Mouse (Mus musculus): Measurements from ENCODE around the gene Mrgprh.

Gene Mrgprh

GRCm38 (mm10) chr17:12875734-12876133, at the start of gene Mrgprh:
Gene Mrgprh, plus strand, starts transcription at chr17:12876034.
- no peak for DNase-seq (ENCODE audit: low spot score)

DNA sequence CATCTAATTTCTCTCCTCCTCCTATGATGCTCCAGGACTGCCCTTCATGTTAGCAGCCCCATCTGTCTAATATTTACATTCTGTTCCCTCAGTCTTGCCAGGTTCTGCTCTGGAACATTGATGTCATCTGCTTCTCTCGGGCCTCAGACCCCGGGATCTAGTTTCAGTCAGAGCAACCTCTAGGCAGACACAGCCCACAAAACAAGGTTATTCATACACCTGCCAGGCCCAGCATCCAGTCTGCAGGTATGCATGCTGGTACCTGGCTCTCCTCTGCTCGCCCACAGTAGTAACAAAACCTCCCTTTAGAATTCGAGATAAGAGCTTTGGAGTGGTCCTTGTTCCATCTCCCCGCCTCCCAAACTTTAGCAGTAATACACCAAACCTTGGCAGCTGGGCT, 45.5 kb upstream of the Mrgprh start:
- no peak for DNase-seq (ENCODE audit: low spot score)

GRCm38 (mm10) chr17:12832231-12832630, 43.6 kb upstream of the Mrgprh start:
- DNase-seq (ENCODE audit: low spot score), result no peak

DNA sequence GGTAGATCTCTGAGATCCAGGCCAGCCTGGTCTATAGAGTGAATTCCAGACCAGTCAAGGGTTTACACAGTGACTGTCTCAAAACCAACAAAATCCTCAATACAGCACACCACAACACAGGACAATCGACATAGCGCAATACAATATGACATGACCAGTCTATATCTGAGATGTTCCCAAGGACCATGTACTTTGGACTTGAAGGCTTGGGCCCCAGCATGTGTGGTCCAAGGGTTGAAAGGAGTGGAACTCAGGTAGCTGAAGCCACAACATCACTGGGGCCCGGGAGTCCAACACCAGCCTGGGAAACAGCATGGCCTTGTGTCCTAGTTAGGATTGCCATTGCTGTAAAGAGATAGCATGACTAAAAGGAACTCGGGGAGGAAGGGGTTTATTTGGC, 43.2 kb upstream of the Mrgprh start:
- no peak for DNase-seq (ENCODE audit: low spot score)

GRCm38 (mm10) chr17:12834317-12834716, 41.5 kb upstream of the Mrgprh start:
- DNase-seq (ENCODE audit: low spot score), result no peak

GRCm38 (mm10) chr17:12834826-12835225, 41.0 kb upstream of the Mrgprh start:
- no peak for DNase-seq (ENCODE audit: low spot score)

DNA sequence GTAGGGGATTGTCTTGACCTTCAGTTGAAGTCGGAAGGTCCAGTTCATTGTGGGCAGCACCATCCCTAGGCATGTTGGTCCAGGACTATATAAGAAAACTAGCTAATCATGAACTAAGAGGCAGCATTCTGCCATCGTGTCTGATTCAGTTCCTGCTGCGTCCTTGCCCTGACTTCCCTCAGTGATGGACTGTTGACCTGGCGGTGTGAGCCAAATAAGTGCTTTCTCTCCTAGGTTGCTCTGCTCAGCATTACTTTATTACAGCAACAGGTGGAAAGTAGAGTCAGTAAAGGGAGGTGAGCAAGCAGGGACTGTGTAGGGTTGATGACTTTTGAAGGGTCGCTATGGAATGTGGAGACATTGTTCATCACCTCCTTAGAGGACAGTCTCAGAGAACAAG, 40.1 kb upstream of the Mrgprh start:
- no peak for DNase-seq (ENCODE audit: low spot score)

GRCm38 (mm10) chr17:12839475-12840267, 36.2 kb upstream of the Mrgprh start:
- no peak for DNase-seq (ENCODE audit: low spot score)

DNA sequence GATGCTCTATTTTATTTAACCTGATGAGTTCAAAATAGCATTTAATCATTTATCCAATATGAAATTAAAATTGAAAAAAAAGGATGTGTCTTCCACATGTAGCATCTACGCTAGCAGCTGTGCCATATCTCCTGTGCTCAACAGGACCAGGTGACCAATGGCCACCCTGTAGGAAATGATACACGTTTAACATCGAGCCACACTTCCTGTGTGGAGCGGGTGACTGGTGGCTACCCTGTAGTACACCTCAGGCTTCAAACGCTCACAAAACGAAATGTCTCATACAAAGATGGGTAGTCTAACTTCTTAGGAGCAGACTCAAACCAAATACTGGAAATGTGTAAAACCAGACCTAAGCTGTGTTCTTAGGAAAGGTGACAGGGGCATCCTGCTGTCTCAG, 32.0 kb upstream of the Mrgprh start:
- no peak for DNase-seq (ENCODE audit: low spot score)

- no peak for DNase-seq (ENCODE audit: low spot score)
Measured at GRCm38 (mm10) chr17:12844540-12844939, 31.3 kb upstream of the Mrgprh start.

DNA sequence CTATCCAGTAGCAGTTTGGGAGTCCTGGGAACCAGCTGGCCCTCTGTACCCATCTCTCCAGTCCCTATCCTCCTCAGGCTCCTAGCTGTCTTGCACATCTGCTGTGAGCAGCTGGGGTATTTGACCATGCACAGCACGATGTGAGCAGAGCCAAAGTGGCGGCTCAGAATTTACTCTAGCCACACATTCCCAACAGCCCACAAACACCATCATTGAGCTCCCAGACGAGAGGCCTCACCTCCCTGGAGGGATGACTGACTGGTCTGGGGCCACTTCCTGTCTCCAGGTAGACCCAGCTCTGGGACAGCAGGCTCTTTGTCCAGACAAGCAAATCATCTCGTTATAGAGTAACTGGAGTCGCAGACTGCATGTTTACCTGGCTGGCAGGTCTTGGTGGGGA, 30.0 kb upstream of the Mrgprh start:
- no peak for DNase-seq (ENCODE audit: low spot score)

GRCm38 (mm10) chr17:12846474-12846873, 29.4 kb upstream of the Mrgprh start:
- DNase-seq (ENCODE audit: low spot score), result no peak

DNA sequence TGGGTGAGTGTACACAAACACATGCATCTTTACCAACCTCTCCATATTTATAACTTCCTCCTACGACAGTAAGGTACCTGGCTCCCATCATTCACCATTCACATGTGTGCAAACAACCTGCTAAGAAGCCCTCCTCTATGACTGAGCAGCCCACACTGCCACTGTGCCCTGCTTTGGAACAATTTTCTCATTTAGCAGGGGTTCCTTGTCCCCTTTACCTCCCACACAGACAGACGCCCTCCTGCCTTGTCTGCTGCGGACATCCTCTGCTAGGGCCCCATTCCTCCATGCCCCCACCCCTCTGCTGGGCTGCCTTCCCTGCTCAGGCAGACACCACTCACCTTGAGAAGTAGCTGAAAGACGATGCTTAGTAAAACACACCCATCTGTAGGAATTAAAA, 28.1 kb upstream of the Mrgprh start:
- DNase-seq (ENCODE audit: low spot score), result no peak

DNA sequence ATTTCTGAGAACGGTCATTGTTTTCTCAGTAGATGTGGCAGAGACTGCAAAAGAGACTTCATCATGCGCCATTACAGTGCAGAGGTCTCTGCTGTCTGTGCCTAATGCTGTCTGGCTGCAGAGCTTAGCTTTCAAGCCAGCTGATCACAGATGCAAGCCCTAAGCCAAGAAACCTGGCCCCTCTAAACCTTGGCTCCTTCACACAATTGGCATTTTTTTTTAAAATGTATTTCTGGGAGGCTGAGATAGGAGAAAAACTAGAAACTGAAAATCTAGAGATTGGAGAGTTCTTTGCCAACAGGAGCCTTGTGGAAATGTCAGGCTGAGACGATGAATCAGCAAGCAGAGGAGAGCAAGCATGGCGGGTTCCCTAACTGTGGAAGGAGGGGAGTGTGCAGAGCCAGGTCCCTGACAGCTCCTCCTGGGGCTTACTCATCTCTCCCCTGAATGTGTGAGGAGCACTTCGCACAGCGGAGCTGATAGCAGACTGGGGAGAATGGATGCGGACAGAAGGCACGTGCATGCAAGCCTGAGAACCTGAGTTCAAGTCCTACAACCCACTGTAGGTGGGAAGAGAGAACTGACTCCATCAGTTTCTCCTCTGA, 26.0 kb upstream of the Mrgprh start:
- peak; percentile 47 for DNase-seq (ENCODE audit: low spot score)

DNA sequence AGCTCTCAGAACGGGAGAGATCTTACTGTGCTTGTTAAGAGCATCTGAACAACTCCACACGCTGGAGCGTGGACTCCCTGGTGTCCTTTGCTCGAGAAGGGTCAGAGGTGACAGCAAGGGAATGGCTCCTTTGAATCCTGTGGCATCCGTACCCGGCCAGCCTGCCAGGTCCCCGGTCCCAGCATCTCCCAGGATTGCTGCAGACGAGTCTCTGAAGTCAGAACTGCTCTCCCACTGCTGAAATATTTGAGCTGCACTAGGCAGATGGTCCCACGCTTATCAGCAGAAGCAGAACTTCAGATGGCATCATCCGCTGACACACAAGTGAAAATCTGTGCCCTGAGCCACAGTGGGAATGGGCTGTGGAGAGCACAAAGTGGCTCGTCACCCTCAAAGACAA, 24.1 kb upstream of the Mrgprh start:
- no peak for DNase-seq (ENCODE audit: low spot score)

- DNase-seq (ENCODE audit: low spot score), result no peak
Measured at GRCm38 (mm10) chr17:12853821-12854220, 22.0 kb upstream of the Mrgprh start.

DNA sequence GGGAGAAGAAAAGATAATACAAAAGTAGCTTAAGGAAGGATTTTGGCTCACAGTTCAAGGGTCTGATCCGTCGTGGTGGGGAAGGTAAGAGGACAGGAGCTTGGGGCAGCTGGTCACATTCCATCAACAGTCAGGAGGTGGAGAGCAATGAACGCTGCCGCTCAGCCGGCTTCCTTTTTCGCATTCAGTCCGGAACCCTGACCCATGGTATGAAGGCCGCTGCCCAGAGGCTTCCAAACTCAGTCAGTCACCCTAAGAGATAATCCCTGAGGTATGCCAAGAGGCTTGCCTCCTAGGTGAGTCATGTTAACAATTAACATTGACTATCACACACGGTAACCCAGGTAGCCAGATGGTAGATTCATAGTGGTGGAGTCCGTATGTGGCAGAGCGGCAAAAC, 21.4 kb upstream of the Mrgprh start:
- DNase-seq (ENCODE audit: low spot score), result no peak

- DNase-seq (ENCODE audit: low spot score), result no peak
Measured at GRCm38 (mm10) chr17:12857395-12857794, 18.4 kb upstream of the Mrgprh start.

DNA sequence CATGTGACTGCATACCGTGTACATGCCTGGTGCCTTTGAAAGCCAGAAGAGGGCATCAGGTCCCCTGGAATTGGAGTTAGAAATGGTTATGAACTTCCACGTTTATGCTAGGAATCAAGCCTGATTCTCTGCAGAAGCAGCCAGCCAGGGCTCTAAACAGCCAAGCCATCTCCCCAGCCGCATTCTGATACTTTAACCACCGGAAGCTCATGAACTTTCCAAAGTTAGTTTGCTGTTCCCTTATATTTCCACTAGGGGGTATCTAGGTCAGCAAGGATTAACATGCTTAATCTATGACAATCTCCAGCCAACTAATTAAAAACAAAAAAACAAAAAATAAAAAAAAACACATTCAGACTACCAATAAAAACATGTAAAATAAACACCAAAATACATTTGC, 17.8 kb upstream of the Mrgprh start:
- DNase-seq (ENCODE audit: low spot score), result no peak

- DNase-seq (ENCODE audit: low spot score), result no peak
Measured at GRCm38 (mm10) chr17:12859006-12859520, 16.8 kb upstream of the Mrgprh start.

- DNase-seq (ENCODE audit: low spot score), result no peak
Measured at GRCm38 (mm10) chr17:12864111-12864510, 11.7 kb upstream of the Mrgprh start.

- no peak for DNase-seq (ENCODE audit: low spot score)
Measured at GRCm38 (mm10) chr17:12865407-12865806, 10.4 kb upstream of the Mrgprh start.

DNA sequence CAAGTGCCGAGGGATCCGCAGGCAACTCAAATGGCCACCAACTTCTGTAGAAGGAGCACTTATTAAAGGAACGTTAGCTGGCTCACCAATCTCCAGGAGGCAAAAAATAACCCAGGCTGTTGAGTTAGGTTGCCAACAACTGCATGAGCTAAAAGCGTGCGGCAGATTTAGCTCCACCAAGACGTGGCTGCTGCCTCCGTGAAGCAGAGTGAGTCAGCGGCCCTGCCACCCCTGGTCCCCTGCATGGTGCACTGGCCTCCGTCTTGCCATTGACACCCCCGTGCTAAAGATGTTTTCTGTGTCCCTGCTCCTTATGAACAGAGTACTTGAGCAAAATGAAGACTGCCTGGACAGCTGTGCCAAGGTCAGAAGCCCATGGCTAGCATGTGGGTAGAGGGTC, 9.0 kb upstream of the Mrgprh start:
- DNase-seq (ENCODE audit: low spot score), result peak; percentile 41

GRCm38 (mm10) chr17:12868043-12868442, 7.8 kb upstream of the Mrgprh start, which contains the start of gene Mas1:
Gene Mas1, minus strand, starts transcription at chr17:12868143.
- no peak for DNase-seq (ENCODE audit: low spot score)

All from left cerebral cortex, adult 11 months (tissue).